Mouse (Mus musculus) urinary bladder, postnatal 36 days (tissue): ENCODE measurements around the gene Cabp1.
A peak's percentile ranks its signal among the peaks of the same experiment; 100 is the strongest.
"Not testable (repeated sequence)": the region's sequence is repeated elsewhere in the genome, so short reads cannot be mapped to it uniquely, and the experiment has no call there.

ENCODE experiments used
- DNase-seq, 2 experiments: peaks; one replicate each; pipeline ENCODE4 v3.0.0; 2022; ENCODE audit warnings: low spot score in 2 of 2, mixed read lengths in 1 of 2

Gene Cabp1

DNA sequence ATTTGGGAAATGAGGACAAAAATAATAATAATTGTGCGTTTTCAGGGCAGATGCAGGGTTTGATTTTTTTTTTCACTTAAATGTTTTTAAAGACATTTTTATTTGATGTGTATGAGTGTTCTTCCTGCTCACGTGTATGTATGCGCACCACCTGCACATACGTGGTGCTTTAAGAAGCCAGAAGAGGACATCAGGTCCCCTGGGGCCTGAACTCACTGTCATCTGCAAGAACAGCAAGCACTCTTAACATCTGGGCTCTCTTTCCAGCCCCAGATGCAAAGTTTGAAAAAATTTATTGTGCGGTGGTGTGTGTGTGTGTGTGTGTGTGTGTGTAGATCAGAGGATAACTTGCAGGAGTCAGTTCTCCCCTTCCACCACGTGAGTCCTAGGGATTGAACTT lies 16.3 kb downstream of the Cabp1 start:
- DNase-seq, result no peak

DNA sequence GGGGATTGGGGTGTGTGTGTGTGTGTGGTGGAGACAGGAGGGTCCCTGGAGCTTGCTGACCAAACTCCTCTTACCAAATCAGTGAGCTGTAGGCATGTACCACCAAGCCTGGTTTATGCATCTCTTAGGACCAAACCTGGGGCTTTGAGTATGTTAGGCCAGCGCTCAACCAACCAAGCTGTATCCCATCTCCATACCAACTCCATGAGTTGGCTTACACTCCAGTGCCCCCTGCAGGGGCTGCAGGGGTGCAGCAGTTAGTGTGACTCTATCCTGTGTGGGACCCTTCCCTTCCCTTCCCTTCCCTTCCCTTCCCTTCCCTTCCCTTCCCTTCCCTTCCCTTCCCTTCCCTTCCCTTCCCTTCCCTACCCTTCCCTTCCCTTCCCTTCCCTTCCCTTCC lies 19.6 kb downstream of the Cabp1 start:
- no peak for DNase-seq

DNA sequence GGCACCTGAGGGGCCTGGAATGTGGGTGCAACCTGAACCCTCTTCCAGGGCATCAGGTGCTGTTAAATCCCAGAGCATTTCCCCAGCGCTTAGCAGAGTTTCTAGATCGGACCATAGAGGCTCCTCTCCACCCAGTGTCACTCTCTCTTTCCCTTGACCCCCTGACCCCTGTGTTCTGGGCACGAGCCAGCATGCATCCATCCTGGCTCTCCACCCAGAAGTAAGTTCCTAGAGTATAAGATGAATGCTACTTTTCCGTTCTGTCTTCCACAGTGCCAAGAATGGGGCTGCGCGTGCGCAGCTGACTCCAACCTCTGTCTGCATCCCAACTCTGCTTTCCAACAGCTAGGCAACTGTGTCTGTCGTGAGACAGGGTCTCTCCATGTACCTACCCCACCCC lies 24.0 kb downstream of the Cabp1 start:
- DNase-seq, result no peak

DNA sequence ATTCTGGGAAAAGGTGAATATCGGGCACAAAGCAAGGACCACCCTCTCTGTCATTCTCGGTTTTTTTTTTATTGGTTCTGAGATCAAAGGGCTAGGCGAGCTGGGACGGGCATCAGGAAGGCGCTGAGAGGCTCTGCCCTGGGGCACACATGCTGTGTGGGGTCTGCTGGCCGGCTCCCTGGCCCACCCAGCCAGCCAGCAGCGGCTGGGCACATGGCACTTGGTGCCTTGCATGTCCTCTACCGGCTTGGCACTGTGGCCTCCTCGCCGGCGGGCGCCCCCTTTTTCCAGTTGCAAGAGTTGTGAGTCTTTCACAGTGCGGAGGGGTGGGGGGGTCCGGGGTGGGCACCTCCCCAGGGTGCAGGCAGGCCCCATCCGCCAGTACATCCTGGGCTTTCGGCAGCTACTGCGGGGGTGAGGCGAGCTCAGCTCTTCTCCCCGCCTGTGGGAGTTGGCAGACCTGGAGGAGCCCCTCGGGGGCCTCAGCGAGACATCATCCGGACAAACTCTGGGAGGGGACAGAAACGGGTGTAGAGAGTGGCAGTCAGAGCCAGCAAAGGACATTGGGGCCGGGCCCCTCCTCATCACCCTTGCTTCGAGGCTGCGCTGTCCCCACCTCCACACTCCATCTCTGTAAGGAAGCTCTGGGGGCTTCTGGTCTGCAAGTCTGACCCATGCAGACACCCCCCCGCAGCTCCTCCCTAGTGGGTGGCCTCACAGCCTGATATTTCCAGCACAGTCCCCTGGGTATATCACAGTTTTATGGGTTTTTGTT lies 25.4 kb downstream of the Cabp1 start:
- DNase-seq, result no peak

DNA sequence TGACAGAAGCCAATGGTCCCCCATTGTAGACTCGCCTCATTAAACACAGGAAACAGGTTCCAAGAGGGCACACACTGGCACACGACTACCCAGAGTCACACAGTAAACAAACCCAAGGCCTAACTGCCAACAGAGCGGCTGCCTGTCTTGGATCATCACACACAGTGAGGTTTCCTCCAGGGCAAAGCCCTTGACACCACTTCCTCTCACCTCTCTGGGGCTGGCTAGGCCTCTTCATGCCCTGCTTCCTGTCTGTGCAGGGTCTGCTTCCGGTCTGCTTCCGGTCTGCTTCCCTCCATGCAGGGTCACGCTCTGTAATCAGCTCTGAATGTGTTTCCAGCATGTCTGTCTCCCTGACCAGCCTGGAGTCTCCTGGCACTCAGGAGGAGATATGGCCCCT lies 26.8 kb downstream of the Cabp1 start:
- no peak for DNase-seq

DNA sequence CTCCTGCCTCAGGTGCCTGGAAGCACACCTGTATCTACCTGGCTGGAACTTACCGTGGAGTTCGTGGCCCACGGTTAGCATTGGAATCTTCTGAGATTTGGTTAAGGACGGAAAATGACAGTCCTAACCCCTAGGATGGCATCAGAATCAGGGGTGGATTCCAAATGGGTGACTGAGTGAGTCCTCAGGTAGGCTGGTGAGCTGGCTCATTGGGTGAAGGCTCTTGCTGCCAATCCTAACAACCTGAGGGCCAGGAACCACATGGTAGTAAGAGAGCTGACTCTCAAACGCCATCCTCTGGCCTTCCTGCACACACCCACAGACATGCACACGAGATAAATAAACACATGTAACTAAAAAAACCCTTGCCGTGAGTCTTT lies 27.4 kb downstream of the Cabp1 start:
- DNase-seq, result no peak

DNA sequence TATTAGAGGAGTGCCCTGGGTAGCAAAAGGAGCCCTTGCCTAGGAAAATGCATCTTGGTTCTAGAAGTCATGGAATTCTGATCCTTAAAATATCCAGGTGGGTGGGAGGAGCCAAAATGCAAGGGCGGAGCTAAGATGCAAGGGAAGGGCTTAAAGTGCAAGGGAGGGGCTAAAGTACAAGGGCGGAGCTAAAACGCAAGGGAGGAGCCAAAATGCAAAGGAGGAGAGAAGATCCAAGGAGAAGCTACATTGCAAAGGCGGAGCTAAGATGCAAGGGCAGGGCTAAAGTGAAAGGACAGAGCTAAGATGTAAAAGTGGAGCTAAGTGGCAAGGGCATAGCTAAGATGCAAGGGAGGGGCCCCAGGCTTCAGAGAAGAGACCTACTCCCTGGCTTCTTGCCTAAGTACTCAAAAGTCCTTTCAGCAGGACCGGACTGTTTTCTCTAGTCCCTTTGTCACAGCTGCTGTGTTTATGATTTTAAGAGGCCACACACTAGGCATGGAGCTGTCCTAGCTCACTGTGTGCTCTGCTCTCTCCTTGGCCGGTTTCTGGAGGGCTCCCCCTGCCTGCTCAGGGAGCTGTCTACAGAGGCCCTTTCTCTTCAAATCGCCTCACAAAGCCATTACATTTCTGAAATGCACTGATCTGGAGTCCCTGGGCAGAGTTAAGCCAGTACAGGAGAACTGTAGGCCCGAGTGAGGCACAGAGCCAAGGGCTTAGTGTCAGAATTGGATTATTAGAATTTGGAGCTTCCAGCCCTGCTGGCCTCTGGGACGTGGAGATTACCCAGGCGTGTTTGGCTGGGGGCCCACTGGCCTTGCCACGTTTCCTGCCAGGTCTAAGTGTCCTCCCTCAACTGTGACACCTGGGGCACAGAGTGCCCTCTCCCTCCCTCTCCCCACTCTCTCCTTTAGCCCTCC lies 28.0 kb downstream of the Cabp1 start:
- no peak for DNase-seq

DNA sequence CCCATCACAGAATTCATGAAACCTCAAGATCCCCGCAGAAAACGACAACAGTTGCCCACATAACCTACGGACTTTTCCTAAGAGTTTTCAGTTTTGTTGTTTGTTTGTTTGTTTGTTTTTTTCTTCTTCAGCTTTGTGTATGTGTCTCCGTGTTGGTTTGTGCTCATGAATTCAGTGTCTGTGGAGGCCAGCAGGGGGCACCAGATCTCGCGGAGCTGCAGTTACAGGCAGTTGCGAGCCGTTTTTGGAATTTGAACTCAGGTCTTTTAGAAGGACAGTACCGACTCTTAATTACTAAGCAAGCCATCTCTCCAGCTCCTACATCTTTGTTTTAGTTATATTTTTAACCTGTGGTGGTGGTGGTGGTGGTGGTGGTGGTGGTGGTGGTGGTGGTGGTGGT lies 28.8 kb downstream of the Cabp1 start:
- no peak for DNase-seq

DNA sequence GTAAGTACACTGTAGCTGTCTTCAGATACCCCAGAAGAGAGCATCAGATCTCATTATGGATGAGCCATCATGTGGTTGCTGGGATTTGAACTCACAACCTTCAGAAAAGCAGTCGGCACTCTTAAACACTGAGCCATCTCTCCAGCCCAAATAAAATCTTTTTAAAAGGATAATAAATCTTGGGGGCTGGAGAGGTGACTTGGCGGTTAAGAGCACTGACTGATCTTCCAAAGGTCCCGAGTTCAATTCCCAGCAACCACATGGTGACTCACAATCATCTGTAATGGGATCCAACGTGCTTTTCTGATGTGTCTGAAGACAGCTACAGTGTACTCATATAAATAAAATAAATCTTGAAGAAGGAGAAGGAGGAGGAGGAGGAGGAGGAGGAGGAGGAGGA lies 29.7 kb downstream of the Cabp1 start:
- DNase-seq, result not testable (repeated sequence)

DNA sequence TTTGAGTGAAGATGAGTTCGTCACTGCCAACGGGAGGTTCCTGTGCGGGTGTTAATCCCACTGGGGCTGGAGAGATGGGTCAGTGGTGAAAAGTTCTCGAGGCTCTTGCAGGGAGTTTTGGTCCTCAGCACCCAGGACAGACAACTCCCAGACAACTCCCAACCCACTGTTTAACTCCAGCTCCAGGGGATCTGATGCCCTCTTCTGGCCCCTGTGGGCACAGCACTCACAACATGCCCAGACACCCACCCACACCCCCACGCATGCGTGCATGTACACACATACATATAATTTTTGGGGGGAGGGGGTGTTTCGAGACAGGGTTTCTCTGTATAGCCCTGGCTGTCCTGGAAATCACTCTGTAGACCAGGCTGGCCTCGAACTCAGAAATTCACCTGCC lies 30.6 kb downstream of the Cabp1 start:
- DNase-seq, result peak; percentile 60 to 65

DNA sequence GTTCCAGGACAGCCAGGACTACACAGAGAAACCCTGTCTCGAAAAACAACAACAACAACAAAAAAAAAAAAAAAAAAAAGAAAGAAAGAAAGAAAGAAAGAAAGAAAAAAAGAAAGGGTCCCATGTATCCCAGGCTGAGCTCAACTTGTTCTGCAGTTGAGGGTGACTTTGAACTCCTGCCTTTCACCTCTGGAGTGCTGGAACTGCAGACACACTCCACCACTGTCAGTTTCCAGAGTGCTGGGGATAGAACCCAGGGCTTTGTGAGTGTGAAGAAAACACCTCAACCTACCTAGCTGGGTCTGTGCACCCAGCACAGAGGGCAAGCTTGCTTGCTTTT lies 32.3 kb downstream of the Cabp1 start:
- not testable (repeated sequence) for DNase-seq

DNA sequence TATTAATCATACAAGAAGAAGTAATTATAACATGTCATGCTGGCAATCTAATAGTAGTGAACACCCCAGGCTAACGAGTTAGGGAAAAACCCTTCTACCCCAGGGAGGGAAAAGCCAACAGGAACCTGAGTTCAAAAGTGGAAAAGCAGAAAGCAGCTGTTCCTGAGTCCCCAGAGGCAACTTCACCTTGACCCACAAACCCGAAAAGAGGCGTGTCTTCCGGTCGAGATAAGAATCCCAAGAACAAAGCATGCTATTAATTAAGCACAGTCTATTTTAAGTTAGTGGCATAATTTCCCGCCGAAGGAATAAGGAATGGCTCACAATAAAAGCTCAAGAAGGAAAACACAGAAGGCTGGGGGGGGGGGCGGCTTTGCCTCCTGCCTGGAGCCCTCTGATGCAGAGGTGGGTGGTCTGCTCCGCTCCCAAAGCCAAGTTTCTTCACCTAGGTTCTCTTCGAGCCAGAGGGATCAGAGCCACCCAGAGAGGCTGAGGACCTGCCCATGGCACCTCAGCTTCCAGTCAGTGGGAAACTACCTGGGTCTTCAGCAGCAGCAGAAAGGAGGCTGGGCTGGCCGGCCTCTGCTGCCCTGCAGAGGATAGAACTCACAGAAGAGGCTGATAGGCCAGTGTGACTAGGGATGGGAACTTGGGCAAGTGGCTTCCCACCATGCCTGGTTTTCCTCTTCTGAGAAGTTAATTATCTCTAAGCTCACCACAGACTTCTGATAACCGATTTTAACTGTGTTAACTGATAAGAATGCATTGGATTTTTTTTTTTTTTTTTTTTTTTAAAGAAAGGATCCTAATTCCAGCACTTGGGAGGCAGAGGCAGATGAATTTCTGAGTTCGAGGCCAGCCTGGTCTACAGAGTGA lies 32.9 kb downstream of the Cabp1 start:
- DNase-seq, result no peak

DNA sequence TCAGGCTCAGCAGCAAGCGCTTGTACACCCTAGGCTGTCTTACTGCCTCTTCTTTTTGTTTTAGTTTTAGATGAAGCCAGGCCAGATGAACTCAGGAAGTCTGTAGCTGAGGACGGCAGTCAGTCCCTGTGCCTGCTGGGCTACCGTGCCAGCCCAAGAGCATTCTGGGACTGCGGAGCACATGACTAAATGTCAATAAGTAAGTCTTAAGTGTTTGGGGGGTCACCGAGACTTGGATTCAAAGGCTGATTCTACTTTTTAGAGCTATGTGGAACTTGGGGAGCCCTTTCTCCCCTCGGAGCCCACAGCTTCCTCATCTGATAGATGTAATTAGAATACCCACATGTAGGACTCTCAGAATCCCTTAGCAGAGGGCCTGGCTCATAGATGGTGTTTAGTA lies 33.5 kb downstream of the Cabp1 start:
- no peak for DNase-seq

DNA sequence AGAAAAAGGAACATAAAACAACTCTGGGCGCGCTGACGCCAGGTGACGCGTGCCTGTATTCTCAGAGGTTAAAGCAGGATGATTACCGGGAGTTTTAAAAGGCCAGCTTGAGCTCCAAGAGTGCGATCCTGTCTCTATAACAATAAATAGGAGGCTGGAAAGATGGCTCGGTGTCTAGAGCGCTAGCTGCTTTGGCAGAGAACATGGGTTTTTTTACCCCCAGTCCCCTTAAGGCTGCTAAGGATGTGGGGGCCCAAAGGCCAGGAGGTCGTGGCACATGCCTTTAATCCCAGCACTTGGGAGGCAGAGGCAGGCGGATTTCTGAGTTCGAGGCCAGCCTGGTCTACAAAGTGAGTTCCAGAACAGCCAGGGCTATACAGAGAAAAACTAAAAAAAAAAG lies 35.0 kb downstream of the Cabp1 start:
- DNase-seq, result no peak

DNA sequence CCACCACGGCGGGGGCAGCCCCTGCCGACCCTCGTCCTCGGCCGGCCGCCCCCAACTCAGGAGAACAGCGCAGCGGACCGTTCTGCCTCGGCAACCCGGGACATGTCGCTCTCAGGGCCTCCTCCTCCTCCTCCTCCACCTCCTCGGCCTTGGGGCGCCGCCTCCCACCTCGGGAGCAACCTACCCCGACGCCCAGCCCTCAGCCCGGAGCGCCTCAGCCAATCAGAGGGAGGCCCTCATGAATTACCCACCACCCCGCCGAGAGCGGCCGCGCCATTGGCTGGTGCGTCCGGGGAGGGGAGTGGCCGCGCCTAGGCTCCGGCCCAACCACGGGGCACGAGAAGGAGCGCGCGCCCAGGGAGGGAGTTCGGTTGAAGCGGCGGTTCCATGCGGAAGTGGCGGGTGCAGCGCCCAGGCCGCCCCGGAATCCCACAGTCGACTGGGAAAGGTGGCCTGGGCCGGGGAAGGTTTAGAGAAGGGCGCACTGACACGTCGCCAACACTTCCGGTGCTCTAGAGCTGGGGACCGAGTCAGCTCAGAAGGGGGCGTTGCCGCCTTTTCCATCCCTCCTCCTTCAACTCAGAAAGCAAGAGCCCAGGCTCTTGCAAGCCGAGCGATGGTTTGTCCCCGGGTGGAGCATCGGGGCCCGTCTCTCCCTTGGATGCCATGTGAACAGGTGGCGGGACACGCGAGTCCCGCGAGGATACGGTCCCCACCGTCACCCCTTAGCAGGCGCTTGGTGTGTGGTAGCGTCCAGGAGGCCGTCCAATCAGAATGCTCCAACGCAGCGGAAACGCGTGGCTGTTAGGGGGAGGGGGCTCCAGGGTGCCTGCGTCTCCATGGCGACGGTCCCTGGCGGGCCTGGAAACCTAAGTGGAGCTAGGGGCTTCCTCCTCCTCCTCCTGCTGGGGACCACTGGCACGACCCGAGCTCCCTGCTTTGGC lies 35.9 kb downstream of the Cabp1 start, which contains the start of gene Mlec:
Gene Mlec, minus strand, starts transcription at position 140 of the 944 bp plus-strand sequence.
- peak; percentile 97 to 99 for DNase-seq

DNA sequence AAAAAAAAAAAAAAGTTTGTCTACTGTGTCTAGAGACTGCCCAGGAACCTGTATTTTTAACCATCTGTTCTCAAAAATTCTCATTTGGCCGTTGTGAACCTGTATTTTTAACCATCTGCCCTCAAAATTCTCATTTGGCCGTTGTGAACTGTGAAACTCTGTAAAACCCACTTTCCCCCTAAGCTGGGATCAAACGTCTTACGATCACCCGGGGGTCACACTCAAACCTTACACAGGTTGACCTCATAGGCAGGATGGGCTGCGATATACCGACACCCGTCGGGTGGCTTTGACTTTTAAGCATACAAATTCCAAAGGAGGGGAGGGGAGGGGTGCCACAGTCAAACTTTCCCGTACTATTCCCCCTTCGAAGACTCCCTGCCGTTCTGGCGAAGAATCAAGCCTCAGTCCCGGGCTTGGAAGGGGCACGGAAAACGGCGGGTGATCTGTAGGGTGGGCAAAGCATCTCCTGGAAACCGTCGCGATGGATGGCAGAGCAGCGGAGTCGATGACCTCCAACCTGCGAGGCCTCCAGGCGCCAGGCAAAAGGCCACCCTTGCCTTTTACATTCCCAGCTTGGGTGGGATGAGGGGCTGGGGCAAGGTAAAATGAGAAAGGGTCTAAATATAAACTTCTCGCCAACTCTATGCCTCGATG lies 37.1 kb downstream of the Cabp1 start:
- DNase-seq, result no peak

DNA sequence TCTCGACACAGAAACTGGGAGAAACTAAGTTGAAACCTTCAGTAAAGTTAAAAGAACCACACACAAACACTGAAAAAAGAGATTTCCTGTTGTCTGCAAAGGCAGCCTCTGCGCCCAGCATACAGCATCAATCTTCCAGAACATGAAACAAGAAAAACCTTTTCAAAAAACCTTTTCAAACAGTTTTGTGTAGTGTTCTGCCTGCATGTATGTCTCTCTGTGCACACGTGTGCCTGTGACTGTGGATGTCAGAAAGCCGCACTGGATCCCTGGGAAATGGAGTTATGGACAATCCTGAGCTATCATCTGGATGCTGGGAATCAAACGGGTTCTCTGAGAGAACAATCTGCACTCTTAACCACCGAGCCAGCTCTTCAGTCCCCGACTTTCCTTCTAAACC lies 37.8 kb downstream of the Cabp1 start:
- DNase-seq, result no peak

DNA sequence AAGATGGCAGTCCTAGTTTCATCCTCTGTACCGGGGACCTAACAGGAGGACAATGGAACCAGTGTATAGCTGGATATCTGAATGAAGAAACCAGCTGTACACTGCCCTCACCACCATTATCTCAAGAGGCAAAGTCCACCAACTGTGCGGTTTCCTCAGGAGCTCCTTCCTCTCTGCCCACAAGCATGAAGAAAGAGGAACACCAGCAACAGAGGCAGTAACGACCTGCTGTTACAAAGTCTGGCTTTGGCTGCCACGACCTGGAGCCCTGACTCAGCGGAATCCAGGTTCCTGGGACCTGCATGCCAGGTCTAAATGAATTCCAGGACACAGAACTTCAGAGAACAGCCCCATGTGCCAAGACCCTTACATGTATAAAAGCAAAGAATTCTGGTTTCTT lies 38.4 kb downstream of the Cabp1 start:
- no peak for DNase-seq

DNA sequence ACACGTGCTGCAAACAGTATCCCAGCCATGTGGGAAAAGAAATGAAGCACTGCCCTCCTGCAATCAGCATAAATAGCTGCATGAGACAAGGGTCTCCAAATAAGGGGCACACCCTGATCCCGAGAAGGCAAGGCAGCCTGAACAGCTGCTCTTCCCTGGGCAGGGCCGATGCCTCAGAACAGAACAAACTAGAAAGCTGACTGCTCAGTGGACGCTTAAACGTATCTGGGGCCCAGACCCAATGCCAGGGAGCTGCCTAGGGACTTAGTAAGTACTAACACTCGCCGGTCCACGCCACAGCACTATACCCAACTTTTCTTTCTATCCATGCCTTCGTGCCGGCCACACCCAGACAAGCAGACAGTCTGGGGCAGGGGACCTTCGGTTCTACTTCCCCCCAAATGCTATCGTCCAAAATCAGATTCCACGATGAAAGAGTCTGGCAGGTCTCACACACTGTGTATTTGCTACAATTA lies 39.0 kb downstream of the Cabp1 start:
- DNase-seq, result no peak
